Mouse (Mus musculus) kidney, adult 2 months (tissue): ENCODE results near the gene Mmp25. TPM values are rescaled to one million over a fixed set of nuclear protein-coding genes. Genes with fewer than 3 reads are reported as not detected.

ENCODE experiments used
- DNase-seq: peaks from one replicate; pipeline ENCODE4 v3.0.0; 2021
- H3K27ac ChIP-seq: fragments of 200-500 bp; 2 replicates; pipeline ENCODE4 v1.5.1; 2012; ENCODE audit warnings: low read depth, low read length, control low read depth, inconsistent platforms; ENCODE audit not compliant: insufficient read depth
- H3K27me3 ChIP-seq: fragments of 200-500 bp; replicated peaks from 2 replicates; pipeline ENCODE4 v1.6.1; 2012; ENCODE audit warnings: mild to moderate bottlenecking, moderate library complexity, low read length, inconsistent platforms; ENCODE audit not compliant: control insufficient read depth, insufficient read depth
- H3K36me3 ChIP-seq: fragments of 200-500 bp; 2 replicates; pipeline ENCODE4 v1.6.1; 2012; ENCODE audit warnings: mild to moderate bottlenecking, moderate library complexity, low read length, inconsistent platforms; ENCODE audit not compliant: control insufficient read depth, insufficient read depth
- H3K4me1 ChIP-seq: fragments of 200-500 bp; 2 replicates; pipeline ENCODE4 v1.6.1; 2011; ENCODE audit warnings: low read length; ENCODE audit not compliant: control insufficient read depth, insufficient read depth
- H3K4me3 ChIP-seq: fragments of 200-500 bp; 2 replicates; pipeline ENCODE4 v1.5.1; 2011; ENCODE audit warnings: mild to moderate bottlenecking, low read depth, low read length, control low read depth; ENCODE audit not compliant: insufficient read depth
- CTCF ChIP-seq: fragments of 200-500 bp; conservative IDR thresholded peaks from 2 replicates; pipeline ENCODE4 v1.5.1; 2011; ENCODE audit warnings: low read depth, mild to moderate bottlenecking, control low read depth, low read length, moderate library complexity, mixed read lengths; ENCODE audit not compliant: insufficient read depth, insufficient read length
- POLR2A ChIP-seq: fragments of 200-500 bp; IDR thresholded peaks from one replicate; pipeline ENCODE4 v1.6.1; 2011; ENCODE audit warnings: low read depth, low read length, control low read depth
- WGBS: fragments of 180-500 bp; shearing (Covaris S2); methylation state at CpG from one replicate; pipeline ENCODE4 v1.1.7; 2018; 5-methylcytosine and 5-hydroxymethylcytosine counted together
- polyA plus RNA-seq: library from polyadenylated mRNA; depleted of rRNA; stranded (reverse); fragments of >200 nt; gene quantifications from 2 replicates; pipeline ENCODE4 v1.2.3, GENCODE M21; 2012; rRNA removed

Mmp25 gene
- polyA plus RNA-seq, 1 experiment = 0.38 TPM

DNA sequence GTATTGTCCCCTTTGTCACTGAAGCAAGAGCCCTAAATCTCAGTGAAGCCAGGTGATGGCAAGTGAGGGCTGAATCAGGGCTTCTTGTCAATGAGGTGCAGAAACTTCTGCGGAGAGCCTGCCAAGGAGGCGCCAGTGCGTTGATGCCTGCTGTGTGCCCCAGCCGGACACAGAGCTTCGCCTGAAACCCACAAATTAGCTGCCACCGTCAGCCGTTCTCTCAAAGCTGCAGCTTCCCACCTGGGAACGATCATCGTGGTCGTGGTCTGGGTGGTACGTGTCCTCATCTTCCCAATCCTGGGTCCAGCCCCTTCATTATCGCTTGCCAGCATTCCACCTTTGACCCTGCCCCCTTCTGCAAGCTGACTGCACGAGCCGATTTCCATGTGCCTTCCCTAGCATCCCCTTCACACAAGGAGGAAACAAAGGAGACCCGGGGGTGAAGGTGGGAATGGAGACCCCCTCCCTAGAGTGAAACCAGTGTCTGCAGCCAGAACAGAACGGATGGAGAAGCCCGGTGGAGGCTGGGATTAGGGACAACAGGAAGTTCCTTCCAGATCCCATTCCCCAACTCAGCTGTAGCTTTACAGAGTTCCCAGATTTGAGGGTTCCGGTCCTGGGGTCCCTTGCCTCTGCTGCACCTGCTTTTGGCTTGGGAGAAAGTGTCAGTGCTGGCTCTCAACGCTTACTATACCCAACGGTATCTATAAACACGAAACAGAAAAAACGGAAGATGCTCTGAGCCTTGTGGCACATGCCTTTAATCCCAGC is 59.2 kb downstream of the Mmp25 start:
- Histone ChIP-seq H3K27me3 (no peaks in the 10 kb centered on the region), H3K27ac (no peak overlapping the region), H3K4me3 (peak overlapping the region; percentile 60), H3K36me3 (no peaks in the 10 kb centered on the region), H3K4me1 (peaks cover 4% of the 10 kb centered on the region; the same call in 1 of the 2 replicates)
- WGBS = under 1% methylated on average over 22 of the region's 22 CpGs
- TF ChIP-seq CTCF = no peak
- TF ChIP-seq POLR2A = no peak
- peak; percentile 44 for DNase-seq

DNA sequence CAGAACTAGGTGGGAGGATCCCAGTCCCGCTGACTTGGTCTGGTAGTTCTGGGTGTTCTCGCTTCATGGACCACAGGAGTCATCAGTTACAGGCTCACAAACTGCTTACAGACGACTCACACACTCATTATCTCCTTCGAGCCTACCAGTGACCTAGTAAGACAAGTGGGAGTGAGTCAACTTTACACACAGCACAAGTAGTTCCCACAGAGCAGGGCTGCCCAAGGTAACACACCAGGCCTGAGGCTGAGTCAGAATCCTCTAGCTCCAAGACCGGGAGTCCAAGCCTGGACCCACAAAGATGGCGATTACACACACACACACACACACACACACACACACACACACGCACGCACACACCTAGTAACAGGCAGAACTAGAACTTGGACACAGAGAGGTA is 60.3 kb downstream of the Mmp25 start:
- 72% methylated on average over 8 of the region's 8 CpGs for WGBS
- H3K36me3 ChIP-seq = no peaks in the 10 kb centered on the region
- no peaks in the 10 kb centered on the region for H3K27me3 ChIP-seq
- H3K4me1 ChIP-seq = peaks cover 4% of the 10 kb centered on the region; the same call in 1 of the 2 replicates
- no peak for DNase-seq
- no peak overlapping the region for H3K27ac ChIP-seq
- TF ChIP-seq CTCF (no peak), POLR2A (no peak)
- no peak overlapping the region for H3K4me3 ChIP-seq

Other genes starting within 250 kb of the Mmp25 start
- not detected in 2 replicates for gene Vmn2r117, start 165.6 kb downstream of the Mmp25 start, polyA plus RNA-seq
- gene Zfp213, start 81.0 kb downstream of the Mmp25 start, polyA plus RNA-seq = 12.0 and 14.9 TPM in 2 replicates
- 7.9 and 9.8 TPM in 2 replicates for gene Zfp13, start 45.8 kb downstream of the Mmp25 start, polyA plus RNA-seq
- 0.11 TPM in 1 of 2 replicates, not detected in the other for gene Zscan10, start 44.4 kb downstream of the Mmp25 start, polyA plus RNA-seq
- gene Bicdl2, start 15.2 kb upstream of the Mmp25 start, polyA plus RNA-seq = 1.7 TPM in 2 replicates
- 367 and 378 TPM in 2 replicates for gene Hcfc1r1, start 28.3 kb upstream of the Mmp25 start, polyA plus RNA-seq
- gene Thoc6, start 28.6 kb upstream of the Mmp25 start, polyA plus RNA-seq = 14.2 and 15.7 TPM in 2 replicates
- 10.0 and 14.4 TPM in 2 replicates for gene Tnfrsf12a, start 32.2 kb upstream of the Mmp25 start, polyA plus RNA-seq
- 2.5 and 2.6 TPM in 2 replicates for gene Cldn6, start 34.0 kb upstream of the Mmp25 start, polyA plus RNA-seq
- 0.14 and 0.45 TPM in 2 replicates for gene Cldn9, start 38.7 kb upstream of the Mmp25 start, polyA plus RNA-seq
- 0.05 TPM in 1 of 2 replicates, not detected in the other for gene 1520401A03Rik, start 77.5 kb upstream of the Mmp25 start, polyA plus RNA-seq
- 4.1 and 5.2 TPM in 2 replicates for gene Pkmyt1, start 81.1 kb upstream of the Mmp25 start, polyA plus RNA-seq
- 9.7 and 10.8 TPM in 2 replicates for gene Paqr4, start 95.6 kb upstream of the Mmp25 start, polyA plus RNA-seq
- gene Kremen2, start 100.6 kb upstream of the Mmp25 start, polyA plus RNA-seq = 0.17 and 0.27 TPM in 2 replicates
- 41.7 and 45.2 TPM in 2 replicates for gene Flywch1, start 126.3 kb upstream of the Mmp25 start, polyA plus RNA-seq
- gene Flywch2, start 140.8 kb upstream of the Mmp25 start, polyA plus RNA-seq = 9.3 and 12.2 TPM in 2 replicates
- 394 and 443 TPM in 2 replicates for gene Srrm2, start 145.3 kb upstream of the Mmp25 start, polyA plus RNA-seq
- 687 and 762 TPM in 2 replicates for gene Elob, start 183.9 kb upstream of the Mmp25 start, polyA plus RNA-seq
- gene Prss33, start 190.8 kb upstream of the Mmp25 start, polyA plus RNA-seq = not detected in 2 replicates
- gene Prss32, start 198.6 kb upstream of the Mmp25 start, polyA plus RNA-seq = not detected in 2 replicates
- 0.08 and 0.16 TPM in 2 replicates for gene Prss41, start 198.9 kb upstream of the Mmp25 start, polyA plus RNA-seq
- gene Prss21, start 222.8 kb upstream of the Mmp25 start, polyA plus RNA-seq = 0.14 TPM in 2 replicates
- not detected in 2 replicates for gene Dcpp1, start 235.6 kb upstream of the Mmp25 start, polyA plus RNA-seq
- gene Dcpp2, start 235.6 kb upstream of the Mmp25 start, polyA plus RNA-seq = not detected in 2 replicates